Mouse (Mus musculus): ENCODE results near the gene Klhl20.
A peak's percentile ranks its signal among the peaks of the same experiment; 100 is the strongest.

Gene Klhl20

GRCm38 (mm10) chr1:161070352-161071271 is 60.7 kb downstream of the Klhl20 start, which contains the start of the genes Dars2 and Cenpl:
TSS of gene Dars2 (minus strand) at chr1:161070658.
TSS of gene Cenpl (plus strand) at chr1:161070713.
- DNase-seq: peak; percentile 96

DNA sequence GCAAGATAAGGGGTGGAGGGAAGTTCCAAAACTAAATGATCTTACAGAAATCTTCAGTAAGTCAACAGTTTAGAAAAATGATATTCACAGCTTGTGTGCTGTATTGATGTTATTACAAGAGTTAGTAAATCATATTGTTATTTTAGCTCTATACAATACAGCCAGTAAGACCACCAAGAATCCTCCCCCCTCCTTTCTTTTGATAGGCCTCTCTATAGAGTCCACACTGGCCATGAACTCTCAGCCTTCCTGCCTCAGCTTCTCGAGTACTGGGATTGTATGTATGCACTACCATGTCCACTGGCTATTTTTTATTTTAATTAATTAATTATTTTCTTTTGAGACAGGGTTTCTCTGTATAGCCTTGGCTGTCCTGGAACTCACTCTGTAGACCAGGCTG is 68.0 kb downstream of the Klhl20 start:
- DNase-seq: no peak

DNA sequence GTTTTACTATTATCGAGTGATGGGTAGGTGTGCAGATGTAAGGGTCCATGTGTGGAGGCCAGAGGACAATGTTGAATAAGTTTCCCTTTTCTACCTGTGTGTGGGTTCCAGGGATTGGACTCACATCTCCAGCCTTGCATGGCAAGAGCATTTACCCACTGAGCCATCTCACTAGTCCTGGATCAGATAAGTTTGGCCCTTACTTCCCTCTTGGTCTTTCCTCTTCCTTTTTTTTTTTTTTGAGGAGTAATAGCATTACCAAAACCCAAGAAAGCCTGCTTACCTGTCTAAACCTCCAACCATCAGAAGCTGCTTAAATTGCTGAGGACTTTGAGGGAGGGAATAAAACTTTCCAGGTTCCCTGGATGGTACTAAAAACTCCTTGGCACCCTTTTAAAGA is 74.1 kb downstream of the Klhl20 start:
- no peak for DNase-seq

GRCm38 (mm10) chr1:161046972-161047371 is 84.3 kb downstream of the Klhl20 start:
- no peak for DNase-seq

DNA sequence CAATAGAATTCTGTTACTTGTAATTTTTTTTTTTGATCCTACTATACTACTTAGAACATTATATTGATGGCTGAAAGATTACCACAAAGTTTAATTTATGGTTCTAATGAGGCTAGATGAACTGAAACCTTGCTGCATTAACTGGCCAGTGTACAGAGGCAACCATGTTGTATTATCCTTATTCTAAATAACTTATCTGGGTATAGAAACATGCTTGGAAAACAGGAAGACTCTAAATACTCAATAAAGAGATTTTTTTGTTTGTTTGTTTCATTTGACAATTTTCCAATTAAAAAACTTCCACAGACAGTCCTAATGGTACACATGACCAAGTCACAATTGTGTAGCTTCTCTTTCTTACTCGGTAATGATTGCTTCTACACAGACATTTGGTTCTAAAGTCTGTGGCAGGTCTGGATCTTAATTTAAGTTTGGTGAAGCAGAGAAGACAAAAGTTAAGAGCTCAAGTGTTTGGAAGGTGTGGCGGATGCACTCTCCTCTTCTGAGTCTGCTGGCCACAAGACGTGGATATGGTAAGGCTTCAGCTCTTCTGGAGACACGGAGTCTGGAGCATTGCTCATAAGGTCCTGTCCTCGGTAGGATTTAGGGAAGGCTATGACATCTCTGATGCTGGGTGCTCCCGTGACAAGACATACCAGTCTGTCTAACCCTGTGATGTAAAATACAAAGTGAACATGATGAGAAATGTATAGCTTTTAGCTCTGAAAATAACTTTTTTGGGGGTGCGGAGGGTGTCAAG is 89.9 kb downstream of the Klhl20 start:
- no peak for DNase-seq

- no peak for DNase-seq
Observed at GRCm38 (mm10) chr1:161040855-161041254, 90.5 kb downstream of the Klhl20 start.

GRCm38 (mm10) chr1:161040426-161040770 is 90.9 kb downstream of the Klhl20 start:
- DNase-seq: no peak

- DNase-seq: no peak
Observed at GRCm38 (mm10) chr1:161039741-161040425, 91.4 kb downstream of the Klhl20 start.

- DNase-seq: no peak
Observed at GRCm38 (mm10) chr1:161038968-161039721, 92.2 kb downstream of the Klhl20 start.
